Mouse (Mus musculus) retina, embryonic 14.5 days (tissue): ENCODE measurements at regions not wholly inside any gene's neighbourhood (a gene's known extent, or its start where the extent isn't known, plus 50 kb on each side); places are given as distances from the start of the nearest gene placed in this dataset.
"Not testable (repeated sequence)": the region's sequence is repeated elsewhere in the genome, so short reads cannot be mapped to it uniquely, and the experiment has no call there.

Source experiments
- DNase-seq: peaks from one replicate; pipeline ENCODE4 v3.0.0-alpha.2; 2015; ENCODE audit warnings: low spot score

DNA sequence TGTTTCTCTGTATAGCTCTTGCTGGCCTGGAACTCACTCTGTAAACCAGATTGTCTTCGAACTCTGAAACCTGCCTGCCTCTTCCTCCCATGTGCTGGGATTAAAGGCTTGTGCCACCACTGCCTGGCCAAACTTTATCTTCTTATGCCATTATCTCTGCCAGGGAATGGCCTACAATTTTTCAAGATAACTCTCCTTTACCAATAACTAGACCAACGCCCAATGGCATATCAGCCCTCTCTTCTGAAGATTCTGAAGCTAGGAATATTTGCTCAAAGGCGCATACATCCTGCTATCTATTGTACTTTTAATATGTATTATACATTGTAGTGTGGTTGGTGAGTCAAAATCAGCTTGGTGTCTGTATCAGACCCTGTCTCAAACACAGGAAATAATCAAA lies 235.4 kb upstream of the Cts3 start:
- DNase-seq = not testable (repeated sequence)

DNA sequence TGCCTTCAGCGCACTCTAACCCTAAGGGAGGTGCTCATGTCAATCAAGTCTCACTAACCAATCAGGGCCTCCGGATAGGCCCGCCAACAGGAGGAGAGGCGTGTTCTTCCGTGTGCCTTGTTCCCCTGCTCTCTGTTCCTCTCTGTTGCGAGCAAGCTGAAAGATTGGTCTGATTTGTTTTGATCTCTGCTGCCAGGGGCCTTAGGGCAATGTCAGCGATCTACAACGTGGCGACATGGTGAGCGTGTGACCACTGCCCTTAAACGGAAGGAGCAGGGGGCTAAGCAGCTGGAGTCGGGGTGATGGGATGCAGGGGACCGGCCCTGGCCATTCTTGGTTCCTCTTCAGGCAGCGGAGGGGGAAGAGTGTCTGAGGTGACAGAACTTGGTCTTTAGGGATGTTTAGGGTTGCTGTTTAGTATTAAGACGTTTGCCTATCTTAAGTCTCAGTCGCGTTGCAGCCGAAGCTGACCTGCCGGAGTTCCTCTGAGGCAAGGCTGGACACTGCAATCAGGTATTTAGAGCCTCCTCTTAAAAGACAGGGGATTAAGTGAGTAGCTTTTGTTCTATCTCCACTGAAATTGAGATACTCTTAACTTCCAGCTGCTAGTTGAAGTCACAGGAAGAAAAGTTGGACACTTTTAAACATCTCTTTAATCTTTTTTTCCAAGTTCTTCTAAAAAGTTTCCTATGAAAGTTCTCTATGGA lies 234.4 kb upstream of the Cts3 start:
- peak; percentile 60 for DNase-seq

GRCm38 (mm10) chr13:61803763-61804162 lies 233.8 kb upstream of the Cts3 start:
- DNase-seq = not testable (repeated sequence)

DNA sequence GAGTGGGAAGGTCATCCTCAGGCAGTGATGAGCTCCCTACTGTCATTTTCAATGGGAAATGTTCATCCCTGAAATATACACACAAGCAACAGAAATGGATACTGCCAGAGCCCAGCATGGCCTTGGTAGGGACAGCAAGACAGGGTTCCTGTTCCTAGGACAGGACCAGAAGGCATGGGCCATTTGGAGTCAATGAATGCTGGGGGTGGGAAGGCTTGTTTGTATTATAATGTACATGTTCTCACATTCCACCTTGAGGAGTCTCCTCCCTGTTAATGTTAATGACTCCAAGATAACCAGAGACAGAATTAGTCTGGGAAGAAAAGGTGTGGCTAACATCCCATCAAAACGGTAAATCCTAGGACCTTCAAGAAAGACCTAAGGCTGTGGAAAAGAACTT lies 193.5 kb upstream of the Cts3 start:
- DNase-seq = not testable (repeated sequence)
